Mouse (Mus musculus) brain, embryonic 14.5 days (tissue): ENCODE measurements around the gene Sv2c. TPM values are rescaled to one million over a fixed set of nuclear protein-coding genes. Genes with fewer than 3 reads are reported as not detected.

Experiments
- DNase-seq: peaks from one replicate; pipeline ENCODE4 v3.0.0-alpha.2; 2011; ENCODE audit warnings: low read depth
- CTCF ChIP-seq: fragments of 200-500 bp; IDR thresholded peaks from 2 replicates; pipeline ENCODE4 v1.5.1; 2012; ENCODE audit warnings: inconsistent platforms, mild to moderate bottlenecking, moderate library complexity, borderline replicate concordance; ENCODE audit not compliant: insufficient read depth, insufficient read length; ENCODE audit errors: extremely low read depth
- POLR2A ChIP-seq: fragments of 200-500 bp; IDR thresholded peaks from 2 replicates; pipeline ENCODE4 v1.6.1; 2012; ENCODE audit warnings: mild to moderate bottlenecking, inconsistent platforms, borderline replicate concordance; ENCODE audit not compliant: poor library complexity, insufficient read depth, insufficient read length, severe bottlenecking; ENCODE audit errors: extremely low read depth
- polyA plus RNA-seq: library from polyadenylated mRNA; depleted of rRNA; stranded (reverse); fragments of >200 nt; gene quantifications from 2 replicates; pipeline ENCODE4 v1.2.3, GENCODE M21; 2012; rRNA removed

The Sv2c gene
- polyA plus RNA-seq, 1 experiment: 16.3 TPM

DNA sequence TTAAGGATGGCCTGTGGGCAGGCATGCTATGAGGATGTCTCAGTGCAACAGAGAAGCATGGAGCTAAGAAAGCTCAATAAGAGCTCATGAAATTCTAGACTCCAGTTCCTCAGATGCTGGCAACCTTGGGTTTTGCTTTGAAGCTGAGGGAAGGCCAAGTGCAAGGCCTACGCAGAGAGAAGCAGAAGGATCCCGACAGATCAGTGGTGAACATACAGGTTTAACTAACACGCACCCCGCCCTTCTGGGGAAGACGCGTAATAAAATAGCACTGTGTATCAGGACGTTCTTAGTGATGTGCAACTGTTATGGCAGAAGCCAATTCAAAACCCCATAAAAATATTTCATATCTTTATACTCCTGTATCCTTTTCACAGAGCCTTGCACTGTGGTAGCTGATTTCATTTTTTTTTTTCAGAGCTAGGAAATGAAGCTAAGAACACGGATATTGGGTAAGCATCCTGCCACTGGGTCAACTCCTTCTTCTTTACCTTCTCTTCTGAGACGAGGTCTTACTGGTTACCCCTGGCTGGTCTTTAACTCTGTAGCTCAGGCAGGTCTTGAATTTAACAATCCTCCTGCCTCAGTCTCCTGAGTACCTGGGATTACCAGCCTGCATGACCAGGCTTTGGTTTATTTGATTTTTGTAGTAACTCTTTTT lies 213.6 kb downstream of the Sv2c start:
- no peak for DNase-seq
- no peak for TF ChIP-seq CTCF
- no peak for TF ChIP-seq POLR2A

DNA sequence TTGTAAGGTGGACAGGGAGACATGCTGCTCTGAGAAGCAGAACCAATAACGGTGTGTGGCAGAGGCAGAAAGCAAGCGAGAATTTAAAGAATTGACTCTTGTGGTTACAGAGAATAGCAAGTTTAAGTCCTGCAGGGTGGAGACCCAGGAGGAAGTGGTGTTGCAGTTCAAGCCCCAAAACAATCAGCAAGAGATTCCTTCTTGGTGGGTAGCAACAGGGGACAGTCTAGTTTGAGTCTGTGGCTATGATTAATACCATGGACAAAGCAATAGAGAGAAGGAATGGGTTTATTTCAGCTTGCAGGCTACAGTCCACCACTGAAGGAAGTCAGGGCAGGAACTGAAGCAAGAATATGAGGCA lies 219.4 kb downstream of the Sv2c start:
- no peak for TF ChIP-seq CTCF
- no peak for TF ChIP-seq POLR2A
- DNase-seq: no peak

DNA sequence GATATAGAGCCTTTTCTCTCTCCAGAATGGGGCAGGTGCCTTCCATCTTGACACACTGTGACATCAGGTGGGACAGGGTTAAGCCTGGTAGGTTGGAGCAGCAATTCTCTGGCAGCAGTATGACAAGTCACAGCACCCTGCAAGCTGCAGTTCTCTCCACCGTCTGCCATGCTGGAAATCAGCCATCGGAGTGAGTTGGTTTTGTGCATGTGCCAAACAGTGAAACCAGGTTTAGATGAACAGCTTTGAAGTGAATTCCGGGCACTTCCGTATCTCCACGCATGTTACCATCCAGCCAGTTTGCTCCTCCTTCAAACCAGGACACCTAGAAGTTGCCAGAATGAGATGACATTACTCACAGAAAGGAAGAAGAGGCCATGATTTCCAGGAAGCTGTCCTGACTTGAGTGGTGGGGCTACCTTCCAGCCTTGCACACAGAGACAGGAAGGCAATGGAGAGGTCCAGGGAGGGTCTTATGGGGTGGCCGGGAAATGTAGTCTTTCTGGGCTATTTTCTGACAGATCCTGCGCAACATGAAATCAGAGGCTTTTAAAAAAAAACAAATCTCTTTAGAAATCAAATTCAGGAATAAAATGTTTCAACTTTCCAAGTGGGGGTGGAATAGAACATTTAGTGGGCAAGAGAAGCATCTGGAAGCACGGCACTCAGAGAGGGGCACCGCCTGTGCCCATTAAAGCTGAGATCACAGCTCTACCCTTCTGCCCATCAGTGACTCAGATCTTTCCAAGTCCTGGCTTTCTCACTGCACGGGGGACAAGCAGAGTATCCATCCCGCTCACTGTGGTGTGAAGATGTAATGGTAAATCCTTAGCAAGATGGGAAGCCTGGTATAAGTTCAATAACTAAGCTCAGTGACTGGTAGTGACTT lies 220.0 kb downstream of the Sv2c start:
- no peak for TF ChIP-seq POLR2A
- TF ChIP-seq CTCF: no peak
- peak; percentile 87 for DNase-seq

DNA sequence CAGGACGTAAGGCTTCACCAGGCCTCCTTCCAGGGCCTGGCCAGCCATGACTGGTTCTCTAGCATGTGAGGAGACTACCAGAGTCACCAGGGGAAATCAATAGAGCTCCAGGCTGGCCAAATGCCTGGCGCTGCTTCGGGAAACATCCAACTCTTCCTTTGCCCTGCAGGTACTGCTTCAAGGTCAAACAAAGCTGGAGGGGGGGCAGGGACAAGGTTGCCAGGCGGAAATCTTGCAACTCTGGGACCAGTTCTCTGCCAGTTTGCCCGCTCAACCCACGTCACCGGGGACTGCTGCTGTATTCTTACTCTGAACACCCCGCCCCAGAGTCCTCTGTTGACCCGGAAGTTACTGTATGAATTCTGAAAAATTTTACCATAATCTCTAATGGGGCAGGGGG lies 222.1 kb downstream of the Sv2c start:
- peak; percentile 8 for DNase-seq
- TF ChIP-seq POLR2A: no peak
- no peak for TF ChIP-seq CTCF

GRCm38 (mm10) chr13:95909244-95909643 lies 223.1 kb downstream of the Sv2c start:
- DNase-seq: no peak
- TF ChIP-seq POLR2A (no peak), CTCF (no peak)

Other genes with a start within 250 kb of the Sv2c start
- 5.1 and 6.0 TPM in 2 replicates for gene Iqgap2, start 240.7 kb downstream of the Sv2c start, polyA plus RNA-seq
- 2.4 and 3.2 TPM in 2 replicates for gene Gm20075, start 51.2 kb downstream of the Sv2c start, polyA plus RNA-seq
- not detected in 2 replicates for gene Gm17190, start 50.5 kb downstream of the Sv2c start, polyA plus RNA-seq